Mouse (Mus musculus) neural tube, embryonic 10.5 days (tissue): ENCODE measurements around the gene Gm10188.

Experiments used
- DNase-seq: peaks from one replicate; pipeline ENCODE4 v3.0.0-alpha.2; 2017; ENCODE audit warnings: low spot score; ENCODE audit errors: extremely low spot score

The Gm10188 gene

DNA sequence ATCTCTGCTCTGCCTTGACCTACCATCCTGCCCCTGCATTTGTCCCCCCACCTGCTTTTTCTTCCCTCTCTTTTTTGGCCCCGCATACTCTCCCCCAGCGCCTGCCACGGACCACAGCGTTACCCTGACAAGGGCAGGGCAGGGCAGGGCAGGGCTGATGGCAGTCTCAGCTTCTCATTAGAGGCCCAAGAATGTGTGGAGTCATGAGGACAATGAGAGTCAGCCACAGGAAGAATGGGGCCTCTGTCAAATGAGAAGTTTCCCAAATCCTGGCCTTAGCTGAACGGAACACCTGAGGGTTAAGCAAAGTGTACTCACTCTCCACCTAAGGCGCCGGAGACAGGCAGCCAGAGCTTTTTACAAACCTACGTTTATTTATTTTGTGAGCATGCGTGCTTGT is 34.5 kb downstream of the Gm10188 start:
- peak; percentile 13 for DNase-seq

DNA sequence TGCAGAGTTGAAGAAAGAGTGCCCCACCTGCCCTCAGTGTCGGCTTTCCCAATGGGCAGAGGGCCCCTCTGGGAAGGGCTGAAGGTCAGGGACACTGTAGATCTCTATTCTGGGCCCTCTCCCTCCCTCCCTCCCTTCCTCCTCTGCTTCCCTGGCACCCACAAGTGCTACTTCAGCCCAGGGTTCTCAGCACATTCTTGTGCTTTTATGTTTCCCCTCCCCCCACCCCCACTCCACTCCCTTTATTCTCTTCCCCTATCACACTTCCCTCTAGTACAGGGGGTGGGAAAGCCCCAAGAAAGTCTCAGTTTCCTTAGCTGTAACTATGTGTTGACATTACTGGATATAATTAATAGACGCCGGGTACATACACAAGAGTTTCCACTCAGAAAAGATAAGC is 34.9 kb downstream of the Gm10188 start:
- DNase-seq: no peak

DNA sequence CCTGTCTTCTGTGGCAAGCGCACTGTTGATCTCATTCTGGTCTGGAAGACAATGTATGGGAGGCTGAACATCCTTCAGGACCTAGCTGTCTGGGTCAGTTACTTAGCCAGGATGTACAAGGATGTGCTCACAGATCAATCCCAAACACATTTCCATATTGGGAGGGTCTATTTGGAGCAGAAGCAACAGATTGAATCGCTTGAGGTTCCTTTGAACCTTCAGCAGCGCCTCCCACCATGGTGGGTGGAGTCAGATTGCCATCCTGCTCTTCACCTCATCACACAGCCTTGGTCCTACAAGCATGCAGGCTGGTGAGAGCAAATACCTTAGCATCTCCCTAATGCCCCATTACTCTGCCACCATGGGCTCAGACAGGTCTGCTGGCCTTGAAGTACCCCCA is 35.8 kb downstream of the Gm10188 start:
- no peak for DNase-seq

DNA sequence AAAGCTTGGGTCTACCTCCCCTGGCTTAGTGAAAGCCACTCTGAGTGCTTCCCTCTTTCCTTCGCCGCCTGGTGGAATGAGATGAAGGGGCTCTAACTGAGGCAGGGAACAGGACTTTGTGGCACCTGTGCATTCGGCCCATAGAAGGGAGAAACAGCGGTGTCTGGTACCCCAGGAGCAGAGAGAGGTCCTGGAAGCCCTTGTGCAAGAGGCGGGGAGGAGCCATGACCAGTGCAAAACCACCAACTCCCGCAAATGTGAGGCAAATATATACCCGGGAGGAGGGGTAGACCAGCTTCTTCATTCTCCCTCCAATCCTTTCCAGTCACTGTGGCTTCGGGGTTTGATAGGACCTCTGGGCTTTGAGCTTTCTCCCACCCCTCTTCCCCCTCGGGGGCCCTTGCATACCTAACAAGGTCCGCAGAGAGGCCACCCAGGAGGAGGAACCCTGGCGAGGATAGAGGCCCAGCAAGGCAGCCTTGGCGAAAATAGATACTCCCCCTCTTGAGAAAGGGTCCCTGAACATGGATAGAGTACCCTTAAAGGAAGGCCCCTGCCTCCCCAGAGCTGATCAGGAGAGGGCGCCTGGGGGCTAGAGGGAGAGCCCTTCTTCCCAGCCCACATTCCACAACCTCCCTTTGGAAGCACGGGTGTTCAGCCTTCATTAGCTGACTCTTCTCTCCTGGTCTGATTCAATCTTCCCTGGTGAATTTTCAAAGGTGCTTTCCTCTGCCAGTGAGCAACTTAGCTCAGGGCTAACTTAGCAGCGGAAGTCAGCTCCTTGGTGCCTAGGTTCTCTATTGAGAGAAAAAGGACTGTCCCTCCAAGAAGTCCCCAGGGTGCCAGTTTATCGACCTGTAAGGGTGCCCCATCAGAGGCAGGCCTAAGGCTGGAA is 37.5 kb downstream of the Gm10188 start:
- DNase-seq: peak; percentile 60

DNA sequence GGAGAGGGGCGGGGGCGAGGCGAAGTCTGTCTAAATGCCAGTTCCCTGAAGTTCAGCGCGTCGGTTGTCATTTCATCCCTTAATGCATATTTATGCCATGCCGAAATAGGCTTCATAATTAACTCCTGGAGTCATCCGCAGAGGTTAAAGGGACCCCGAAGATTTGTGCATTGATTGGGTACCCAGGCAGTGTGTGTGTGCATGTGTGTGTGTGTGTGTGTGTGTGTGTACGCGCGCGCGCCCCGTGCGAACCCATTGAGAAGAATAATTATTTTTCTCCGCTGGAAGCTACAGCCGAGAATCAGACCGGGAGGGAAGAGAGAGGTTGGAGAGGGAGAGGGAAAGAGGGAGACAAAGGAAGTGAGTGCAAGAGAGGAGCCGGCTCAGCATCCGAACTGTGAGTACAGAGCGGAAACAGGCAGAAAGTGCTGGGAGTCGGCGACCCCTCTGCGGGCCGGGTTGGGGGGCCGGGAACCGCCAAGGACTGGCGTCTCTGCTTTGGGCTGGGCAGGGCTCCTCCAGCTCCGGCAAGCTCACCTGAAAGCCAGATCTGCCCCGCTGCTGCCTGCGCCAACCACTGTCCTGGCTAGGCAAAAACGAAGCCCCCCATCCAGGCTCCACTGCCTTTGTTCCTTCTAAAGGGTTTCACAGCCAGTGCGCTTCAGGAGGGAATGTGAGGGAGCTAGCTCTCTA is 38.3 kb downstream of the Gm10188 start, which contains the start of the genes Lemd1 and AC124108.1:
TSS of gene Lemd1 (plus strand) at position 339 of the 693 bp plus-strand sequence.
TSS of gene AC124108.1 (plus strand) at position 365 of the 693 bp plus-strand sequence.
- DNase-seq: peak; percentile 62

DNA sequence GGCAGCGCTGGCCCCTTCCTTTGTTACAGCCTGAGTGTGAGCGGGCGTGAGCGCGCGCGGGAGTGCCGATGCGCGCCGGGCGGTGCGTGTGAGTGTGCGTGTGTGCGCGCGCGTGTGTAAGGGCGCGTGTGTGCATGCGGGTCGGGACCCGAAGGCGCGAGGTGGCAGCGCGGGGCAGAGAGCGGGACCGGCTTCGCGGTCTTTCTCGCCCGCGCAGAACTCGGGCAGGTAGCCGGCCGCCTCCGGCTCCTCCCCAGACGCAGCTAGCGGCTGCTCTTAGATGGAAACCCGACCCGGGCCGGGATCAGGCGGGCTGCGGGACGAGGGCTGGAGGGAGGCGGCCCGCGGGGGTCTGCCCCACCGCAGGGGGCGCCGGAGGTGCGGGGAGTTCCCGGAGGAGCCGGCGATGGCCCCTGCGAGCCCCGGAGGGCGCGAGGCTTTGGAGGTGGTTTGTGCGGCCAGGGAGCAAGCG is 38.9 kb downstream of the Gm10188 start:
- peak; percentile 74 for DNase-seq

DNA sequence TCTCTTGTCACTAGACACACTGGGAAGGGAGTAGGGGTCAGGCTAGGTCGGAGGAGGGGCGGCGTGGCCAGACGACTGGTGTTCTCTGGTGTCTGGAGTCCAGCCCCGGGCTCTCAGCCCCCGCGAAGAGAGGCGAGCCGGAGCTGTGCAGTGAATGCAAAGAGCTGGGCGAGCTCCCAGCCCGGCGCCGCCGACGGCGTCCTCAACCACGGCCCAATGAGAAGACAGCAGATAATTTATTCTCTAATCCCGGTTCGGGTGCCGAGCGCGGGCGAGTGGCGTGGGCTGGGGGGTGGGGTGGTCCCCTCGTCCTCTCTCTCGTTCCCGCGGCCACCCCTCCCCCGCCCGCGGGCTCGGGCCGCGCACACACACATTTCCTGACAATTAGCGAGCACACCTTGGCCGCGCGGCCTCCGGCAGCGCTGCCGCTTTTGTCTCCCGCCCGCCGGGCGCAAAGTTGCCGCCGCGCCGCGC is 39.5 kb downstream of the Gm10188 start:
- DNase-seq: peak; percentile 81

DNA sequence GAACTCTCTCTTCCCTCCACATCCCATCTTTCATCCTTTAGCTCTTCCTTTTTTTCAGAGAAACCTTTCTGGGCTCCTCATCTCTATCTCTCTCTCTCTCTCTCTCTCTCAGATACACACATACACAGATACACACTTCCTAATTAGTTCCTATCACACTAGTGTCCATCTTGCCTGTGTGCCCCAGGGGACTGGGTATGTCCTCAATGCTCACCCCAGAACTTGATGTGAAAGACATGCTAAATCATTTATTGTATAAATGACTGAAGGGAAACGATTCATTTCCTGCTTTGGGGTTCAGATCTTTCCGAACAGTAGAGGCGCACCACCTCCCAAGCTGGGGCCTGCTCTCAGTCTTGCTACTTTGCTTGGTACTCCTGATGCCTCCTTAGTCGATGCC is 40.3 kb downstream of the Gm10188 start:
- DNase-seq: no peak

DNA sequence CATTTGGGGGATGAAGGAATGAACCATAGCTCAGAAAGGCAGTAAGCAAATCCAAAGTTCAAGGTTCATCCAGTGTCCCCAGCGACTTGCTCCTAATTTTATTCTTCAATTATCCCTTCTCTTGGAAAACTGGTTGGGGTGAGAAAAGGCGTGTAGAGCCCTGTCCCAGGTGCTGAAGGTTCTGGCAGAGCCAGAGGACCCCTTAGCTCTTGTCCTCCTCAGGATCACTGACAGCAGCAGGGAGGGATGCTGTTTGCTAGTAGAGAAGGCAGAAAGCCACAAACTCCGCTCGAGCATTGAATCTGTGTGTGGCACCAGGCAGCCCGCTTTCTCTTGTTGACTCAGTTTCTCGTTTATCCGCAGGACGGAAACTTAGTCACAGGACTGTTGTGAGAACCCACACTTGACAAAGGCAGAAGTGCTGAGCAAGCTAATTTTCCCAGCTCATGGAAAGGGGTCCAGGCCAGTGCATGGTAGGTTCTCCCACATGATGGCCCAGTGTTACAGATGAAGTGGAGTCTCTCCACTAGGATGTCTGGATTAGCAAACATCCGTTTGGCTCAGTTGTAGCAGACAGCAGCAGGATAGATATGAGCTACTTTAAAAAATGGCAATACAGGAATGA is 41.0 kb downstream of the Gm10188 start:
- DNase-seq: peak; percentile 21

DNA sequence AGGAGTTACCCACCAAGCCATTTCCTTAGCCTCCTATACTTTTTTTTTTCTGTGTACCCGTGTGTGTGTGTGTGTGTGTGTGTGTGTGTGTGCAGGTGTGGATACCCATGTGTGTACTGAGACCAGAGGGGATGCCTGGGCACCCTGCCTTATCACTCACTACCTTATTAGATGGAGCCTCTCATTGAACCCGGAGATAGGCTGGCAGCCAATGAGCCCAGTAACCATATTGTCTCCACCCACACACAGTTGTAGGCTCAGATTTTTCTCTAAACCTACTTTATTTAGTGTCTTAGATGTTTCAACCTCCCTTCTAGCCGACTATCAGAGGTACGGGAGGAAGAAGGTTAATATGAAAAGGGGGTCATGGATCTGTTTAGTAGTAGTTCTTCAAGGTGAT is 43.3 kb downstream of the Gm10188 start:
- DNase-seq: no peak
